Mouse (Mus musculus) hematopoietic stem cell, adult 5-6 weeks (primary cell): ENCODE data around the gene 4930426L09Rik. TPM values are rescaled to one million over a fixed set of nuclear protein-coding genes. Genes with fewer than 3 reads are reported as not detected.

Experiments used
- ATAC-seq, 2 experiments: fragments of 125-278 bp in 1 of 2; replicated peaks in 1 of 2; 2 replicates each; pipeline ENCODE4 v1.8.0; 2016 to 2017; ENCODE audit warnings: inconsistent platforms in 2 of 2, mild to moderate bottlenecking in 2 of 2, moderate number of reproducible peaks in 2 of 2, low read depth in 1 of 2, moderate TSS enrichment in 1 of 2; ENCODE audit not compliant: low FRiP score in 2 of 2, poor library complexity in 2 of 2, severe bottlenecking in 2 of 2, insufficient read depth in 1 of 2, low TSS enrichment in 1 of 2
- total RNA-seq: library from RNA; stranded (forward); fragments of 172-1452, 232-1000 nt; gene quantifications from 2 replicates; pipeline ENCODE4 v1.2.3, GENCODE M21; 2017

The 4930426L09Rik gene
- total RNA-seq, 1 experiment from 2014 or later, result 0.55 TPM

DNA sequence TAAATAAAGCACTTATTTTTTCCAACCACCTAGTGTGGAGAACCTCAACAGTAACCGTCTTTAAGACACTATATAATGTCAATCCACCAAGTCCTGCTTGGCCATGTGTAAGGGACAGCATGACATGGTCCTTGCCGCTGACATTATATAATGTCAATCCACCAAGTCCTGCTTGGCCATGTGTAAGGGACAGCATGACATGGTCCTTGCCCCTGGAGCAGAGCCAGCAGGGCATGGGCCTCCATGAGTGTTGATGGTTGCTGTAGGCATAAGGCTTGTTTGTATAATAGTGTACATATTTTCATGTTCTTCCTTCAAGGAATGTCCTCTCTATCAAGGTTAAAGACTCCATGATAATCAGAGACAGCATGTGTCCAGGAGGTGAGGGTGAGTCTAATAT, 32.2 kb upstream of the 4930426L09Rik start:
- ATAC-seq, result no peak

DNA sequence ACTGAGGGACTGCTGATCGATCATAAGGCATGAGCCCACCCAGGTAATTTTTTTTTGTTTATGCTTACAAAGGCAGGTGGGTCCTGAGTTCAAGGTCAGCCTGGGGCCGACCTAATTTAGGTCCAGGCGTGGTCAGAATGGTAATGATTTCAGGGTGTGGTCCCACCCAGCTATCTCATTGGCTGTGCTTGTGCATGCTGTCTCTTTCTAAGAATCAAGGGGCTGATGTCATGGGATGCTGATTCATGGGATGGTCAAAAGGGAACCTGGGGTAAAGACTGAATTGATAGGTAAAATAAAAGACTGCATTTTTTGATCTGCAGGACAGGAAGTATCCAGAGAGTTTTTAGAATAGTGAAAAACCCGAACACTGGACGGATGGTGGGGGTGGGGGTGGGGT, 31.6 kb upstream of the 4930426L09Rik start:
- ATAC-seq, result no peak

DNA sequence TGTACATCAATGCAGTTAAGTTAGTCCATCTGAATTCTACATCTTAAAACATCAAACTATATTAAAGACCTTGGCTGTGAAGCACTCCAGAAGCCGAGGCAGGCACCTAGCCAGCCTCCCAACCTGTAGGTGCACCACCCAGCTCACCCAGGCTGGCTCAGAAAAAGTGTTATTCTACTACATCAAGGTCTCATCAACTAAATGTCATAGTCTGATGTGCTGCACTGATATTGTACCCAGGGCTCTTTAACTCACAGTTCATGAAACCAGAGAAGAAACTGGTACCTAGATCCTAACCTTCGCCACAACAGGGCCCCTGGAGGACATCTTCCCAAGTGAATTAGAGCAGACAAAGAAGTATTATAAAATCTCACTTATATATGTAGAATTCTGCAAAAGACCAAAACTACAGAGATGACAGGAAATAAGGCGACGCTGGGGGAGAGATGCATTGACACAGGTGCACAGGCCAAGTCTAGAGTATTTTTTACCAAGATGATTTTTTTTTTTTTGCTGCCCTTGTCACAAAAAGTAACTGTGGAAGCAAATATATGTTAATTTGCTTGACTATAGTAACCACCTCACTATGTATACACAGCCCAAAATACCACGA, 30.6 kb upstream of the 4930426L09Rik start:
- ATAC-seq, result no peak

DNA sequence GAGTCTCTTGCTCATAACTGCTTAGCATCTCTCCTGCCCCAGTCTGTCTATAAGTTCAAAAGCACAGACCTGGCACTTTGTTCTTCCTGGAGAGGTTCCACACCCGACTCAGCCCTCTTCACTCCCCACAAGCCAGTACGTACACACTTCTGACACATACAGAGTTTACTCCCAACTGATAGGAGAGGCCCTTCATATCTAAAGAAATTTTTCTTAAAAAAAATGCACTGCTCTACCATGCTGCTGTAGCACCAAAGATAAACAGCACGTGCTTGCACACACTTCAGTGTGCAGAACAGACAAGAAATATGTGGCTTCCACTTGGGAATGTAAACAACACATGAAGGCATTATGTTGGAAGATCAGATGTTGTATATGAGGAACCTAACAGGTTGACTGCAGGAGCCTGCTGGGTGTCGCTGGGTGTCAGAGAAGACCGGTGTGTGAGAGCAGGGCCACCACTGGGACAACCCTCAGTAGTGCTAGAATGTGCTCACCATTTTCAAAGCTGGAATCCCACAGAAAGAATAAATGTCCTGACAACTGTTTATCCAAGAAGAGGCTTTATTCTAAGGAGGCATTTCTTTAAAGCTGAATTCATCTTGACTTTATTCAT, 29.0 kb upstream of the 4930426L09Rik start:
- ATAC-seq, result no peak; a peak in 1 of 4 replicates

DNA sequence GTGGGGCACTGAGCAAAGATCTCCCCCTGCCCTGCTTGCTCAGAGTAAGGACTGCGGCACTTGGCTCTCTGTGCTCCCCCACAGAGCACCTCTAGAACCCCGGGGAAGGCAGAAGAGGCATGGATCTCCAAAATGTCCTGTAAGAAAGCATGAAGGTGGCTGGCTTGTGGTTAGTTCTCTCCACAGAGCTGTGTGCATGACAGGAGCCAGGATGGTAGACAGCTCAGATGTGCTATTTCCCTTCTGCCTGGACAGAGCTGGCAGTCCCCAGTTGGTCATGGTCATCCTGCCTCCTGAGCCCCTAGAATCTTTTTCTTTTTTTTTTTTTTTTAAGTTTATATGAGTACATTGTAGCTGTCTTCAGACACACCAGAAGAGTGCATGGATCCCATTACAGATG, 27.7 kb upstream of the 4930426L09Rik start:
- ATAC-seq, result peak in 1 of 2 experiments; percentile 28; a peak in 1 of 4 replicates

DNA sequence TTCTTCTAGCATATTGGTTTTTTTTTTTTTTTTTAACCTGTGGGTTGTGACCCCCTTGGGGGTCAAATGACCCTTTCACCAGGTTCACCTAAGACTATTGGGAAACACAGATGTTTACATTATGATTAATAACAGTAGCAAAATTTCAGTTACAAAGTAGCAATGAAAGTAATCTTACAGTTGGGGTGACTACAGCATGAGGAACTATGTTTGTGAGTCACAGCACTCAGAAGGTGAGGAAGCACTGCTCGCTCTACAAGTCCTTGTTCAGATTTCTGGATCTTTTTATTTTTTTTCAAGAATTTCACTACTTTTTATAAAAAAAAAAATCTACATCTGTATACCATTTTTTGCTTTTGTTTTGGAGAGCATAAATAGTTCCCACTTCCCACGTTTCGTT, 26.6 kb upstream of the 4930426L09Rik start:
- no peak for ATAC-seq

DNA sequence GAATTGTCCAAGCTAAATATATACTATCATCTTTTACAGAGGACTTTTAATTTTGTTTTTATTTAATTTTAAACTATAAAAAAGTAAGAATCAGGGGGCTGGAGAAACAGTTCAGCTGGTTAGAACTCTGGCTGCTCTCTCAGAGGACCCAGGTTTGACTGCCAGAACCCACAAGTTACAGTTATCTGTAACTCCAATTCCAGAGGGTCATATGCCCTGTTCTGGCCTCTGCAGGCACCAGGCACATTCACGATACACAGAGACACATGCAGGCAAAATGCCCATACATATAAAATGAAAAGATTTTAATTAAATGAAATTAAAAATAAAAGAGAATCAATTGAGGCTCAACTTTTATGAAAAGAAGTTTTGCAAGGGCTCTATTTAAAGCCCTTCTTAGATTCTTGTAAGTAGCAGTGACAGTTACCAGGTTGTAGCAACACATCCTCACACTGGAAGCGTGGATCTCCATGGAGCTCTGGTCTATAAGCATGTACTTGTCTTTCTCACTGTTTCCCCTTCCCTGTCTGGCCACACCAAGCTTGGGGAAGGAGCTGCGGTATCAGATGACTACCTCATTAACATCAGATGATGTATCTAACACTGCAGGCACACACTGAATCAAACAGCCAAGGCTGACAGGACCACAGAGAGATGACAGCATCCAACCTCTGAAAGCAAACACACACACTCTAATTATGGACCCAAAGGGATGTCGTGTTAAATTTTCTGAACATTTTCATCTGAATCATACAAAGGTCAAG, 23.1 kb upstream of the 4930426L09Rik start:
- peak; percentile 30 to 35; a peak in 3 of 4 replicates for ATAC-seq

DNA sequence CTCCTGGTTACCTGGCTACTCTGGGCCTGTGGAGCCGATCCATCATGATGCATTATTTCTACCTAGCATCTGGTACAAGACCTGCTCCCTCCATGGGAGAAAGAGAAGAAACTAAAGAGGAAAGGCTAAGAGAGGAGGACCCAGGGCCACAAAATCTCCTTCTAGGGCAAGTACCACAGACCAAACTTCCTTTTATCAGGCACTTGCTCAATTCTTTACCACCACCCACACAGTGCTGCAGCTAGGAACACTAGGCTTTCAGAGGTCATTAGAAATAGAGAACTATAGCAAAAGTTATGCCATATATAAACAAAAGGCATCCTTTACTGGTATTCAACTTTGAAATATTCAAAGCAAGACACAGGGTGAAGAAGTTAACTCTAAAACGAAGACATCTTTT, 22.0 kb upstream of the 4930426L09Rik start:
- ATAC-seq, result peak; percentile 75

DNA sequence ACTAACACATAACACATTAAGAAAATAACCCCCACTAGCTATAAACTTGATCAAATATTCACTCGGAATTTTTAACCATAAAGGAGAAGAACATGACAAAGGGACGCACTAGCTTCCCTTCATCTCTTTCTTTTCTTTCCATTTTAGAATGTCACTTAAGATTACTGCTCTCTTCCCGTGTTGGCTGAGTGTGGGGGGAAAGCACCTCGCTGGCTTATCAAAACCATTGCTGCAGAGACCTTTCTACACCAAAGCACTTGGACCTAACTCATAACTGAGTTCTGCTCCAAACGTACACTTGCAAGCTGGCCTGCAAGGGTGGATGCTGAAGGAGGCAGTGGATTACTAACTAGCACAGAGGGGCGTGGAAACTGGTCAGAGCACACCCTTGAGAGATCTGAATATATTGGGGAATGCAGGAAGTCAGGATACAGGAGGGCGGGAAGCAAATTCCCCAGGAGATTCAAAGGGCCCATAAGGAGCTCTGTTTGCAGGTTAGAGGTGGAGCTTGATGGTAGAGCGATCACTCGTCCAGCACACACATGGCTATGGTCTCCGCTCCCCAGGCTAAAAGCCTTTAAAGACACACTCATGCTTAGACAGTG, 20.8 kb upstream of the 4930426L09Rik start:
- no peak for ATAC-seq

DNA sequence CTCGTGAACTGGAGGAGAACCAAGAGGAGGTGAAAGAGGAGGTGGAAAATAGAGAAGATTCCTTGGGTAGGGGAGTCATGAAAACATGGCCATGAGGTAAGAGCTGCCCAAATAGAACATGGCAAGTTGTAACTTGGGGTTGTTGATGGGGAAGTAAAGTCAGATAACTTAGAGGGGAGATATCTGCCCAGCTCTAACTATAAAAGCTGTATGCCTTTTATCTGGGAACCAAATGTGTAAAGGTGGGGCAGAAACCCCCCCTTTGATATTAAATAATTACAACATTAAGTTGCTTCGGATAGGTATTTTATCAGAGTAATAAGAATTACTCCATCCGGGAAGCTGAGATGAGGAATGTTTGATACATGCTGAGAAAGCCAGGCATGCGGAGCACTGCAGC, 19.1 kb upstream of the 4930426L09Rik start:
- no peak for ATAC-seq

DNA sequence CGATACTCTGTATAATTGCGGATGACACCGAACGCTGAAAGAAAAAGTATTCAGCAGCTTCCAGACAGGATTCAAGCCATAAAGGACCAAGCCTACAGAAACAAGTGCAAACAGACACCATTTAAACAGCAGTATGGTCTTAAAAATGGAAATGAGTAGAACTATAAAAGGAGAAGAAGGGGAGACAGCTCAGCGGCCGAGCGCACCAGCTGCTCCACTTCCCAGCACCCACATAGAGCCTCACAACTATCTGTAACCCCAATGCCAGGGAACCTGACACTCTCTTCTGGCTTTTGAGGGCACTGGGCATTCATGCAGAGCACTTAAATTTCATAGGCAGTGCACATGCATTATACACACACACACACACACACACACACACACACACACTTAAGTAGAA, 18.5 kb upstream of the 4930426L09Rik start:
- no peak; a peak in 1 of 4 replicates for ATAC-seq

DNA sequence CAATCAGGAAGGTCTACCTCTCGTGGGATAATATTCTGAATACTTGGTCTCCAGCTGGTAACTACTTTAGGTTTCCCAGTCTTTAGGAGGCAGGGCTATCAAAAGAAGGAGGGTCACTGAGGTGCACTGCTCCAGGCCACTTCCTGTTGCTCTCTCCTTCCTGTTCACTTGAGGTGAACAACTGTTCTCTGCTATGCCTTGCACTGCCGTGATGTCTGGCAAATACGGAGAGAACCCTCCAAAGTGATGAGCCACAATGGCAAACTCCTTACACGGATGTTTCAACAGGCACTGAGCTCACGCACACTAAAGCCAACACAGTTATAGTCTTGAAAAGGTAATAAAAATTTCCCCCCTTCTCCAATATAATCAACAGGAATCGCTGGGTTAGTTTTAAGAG, 15.6 kb upstream of the 4930426L09Rik start:
- peak in 1 of 2 experiments; percentile 43; a peak in 1 of 4 replicates for ATAC-seq

DNA sequence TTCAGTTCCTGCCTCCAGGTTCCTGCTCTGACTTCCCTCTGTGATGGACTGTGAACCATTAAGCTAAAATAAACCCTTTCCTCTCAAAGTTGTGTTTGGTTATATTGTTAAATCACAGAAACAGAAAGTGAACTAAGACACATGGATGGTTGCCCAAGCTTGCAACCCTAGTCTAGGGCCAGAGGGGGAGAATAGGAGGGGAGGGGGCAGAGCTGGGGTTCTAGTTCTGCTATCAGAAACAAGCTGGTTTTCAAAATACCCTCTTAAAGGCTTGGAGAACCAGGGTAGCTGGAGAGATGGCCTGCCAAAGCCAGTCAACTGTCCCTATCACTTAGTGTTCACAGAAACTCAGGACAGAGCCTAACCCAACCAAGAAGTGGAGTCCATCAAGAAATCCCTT, 14.6 kb upstream of the 4930426L09Rik start:
- no peak for ATAC-seq

DNA sequence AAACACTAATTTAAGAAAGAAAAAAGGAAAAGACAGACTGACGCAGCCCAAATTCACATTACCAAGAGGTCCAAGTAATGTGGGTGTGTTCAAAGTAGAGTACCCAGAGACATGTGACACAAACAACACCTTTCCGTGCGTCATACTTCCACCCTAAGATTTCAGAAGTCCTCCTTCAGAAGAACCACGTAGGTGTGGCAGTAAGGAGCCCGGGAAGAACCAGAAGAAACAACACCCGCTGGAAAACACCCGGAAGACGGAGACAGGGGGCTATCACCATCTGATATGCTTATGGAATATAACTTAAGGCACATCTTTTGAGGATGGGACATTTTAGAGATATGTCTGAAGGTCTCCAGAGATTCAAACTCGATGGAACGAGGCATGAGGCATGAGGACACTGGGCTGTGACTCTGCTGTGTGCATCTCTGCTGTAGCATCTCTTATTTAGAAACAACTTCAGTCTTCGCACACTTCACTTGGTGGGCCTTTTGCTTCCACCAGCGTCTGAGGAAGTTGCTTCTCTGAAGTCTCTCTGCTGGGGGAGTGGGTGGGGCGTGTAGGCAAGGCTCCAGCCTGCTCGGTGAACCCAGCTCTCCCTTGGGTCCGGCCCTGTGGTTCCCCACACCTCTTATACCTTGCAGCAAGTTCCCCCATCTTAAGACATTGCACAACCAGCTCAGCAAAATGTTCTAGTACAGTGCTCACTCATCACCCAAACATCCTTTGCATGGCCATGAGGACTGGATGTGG, 13.9 kb upstream of the 4930426L09Rik start:
- ATAC-seq, result peak; percentile 65 to 77

DNA sequence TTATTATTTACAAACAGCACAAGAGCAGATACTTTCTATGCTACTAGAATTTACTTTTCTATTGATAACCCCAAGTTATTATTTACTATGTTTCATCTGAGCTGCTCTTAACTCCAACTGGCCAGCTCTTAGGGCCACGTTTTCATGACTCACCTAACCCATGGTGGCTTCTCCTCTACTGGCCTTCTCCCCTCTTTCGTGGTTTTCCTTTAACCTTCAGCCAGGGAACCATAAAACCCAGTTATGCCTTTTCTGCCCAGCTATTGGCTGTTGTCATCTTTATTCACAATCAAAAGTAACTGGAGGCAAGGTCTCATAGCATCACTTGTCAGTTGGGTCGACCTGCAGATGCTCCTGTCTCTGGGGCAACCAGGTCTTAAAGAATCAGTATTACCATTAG, 12.6 kb upstream of the 4930426L09Rik start:
- ATAC-seq, result no peak

DNA sequence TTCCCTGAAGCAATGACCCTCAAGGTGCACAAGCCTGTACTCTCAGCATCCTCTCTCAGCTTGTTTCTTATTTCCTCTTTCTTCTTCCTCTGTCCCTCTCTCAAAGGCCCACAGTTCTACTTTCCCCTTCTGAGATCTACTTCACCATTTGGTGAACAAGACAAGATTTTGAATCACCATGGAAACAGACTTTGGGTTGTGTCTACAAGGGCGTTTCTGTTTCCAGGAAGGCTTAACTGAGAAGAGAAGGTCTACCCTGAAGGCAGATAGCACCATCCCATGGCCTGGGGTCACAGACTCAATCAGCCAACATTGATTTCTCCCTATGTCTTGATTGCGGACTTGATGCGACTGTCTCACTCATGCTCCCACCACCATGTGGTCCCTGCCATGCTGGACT, 9.3 kb upstream of the 4930426L09Rik start:
- ATAC-seq, result peak; percentile 59 to 65
